Mouse (Mus musculus) olfactory bulb, adult 2 months (tissue): ENCODE measurements around the gene Morc4. TPM values are rescaled to one million over a fixed set of nuclear protein-coding genes. Genes with fewer than 3 reads are reported as not detected.

Experiments used
- H3K27ac ChIP-seq: fragments of 200-500 bp; 2 replicates; pipeline ENCODE4 v1.5.1; 2012; ENCODE audit warnings: low read depth, low read length; ENCODE audit not compliant: insufficient read depth
- H3K4me1 ChIP-seq: fragments of 200-500 bp; 2 replicates; pipeline ENCODE4 v1.6.1; 2012; ENCODE audit warnings: low read length; ENCODE audit not compliant: control insufficient read depth, insufficient read depth
- H3K4me3 ChIP-seq: fragments of 200-500 bp; 2 replicates; pipeline ENCODE4 v1.5.1; 2012; ENCODE audit warnings: mild to moderate bottlenecking, low read depth, low read length, moderate library complexity; ENCODE audit not compliant: insufficient read depth
- CTCF ChIP-seq: fragments of 200-500 bp; IDR thresholded peaks from 2 replicates; pipeline ENCODE4 v1.5.1; 2012; ENCODE audit warnings: low read depth, mild to moderate bottlenecking, low read length, moderate library complexity; ENCODE audit not compliant: insufficient read depth
- POLR2A ChIP-seq: fragments of 200-500 bp; IDR thresholded peaks from 2 replicates; pipeline ENCODE4 v1.6.1; 2012; ENCODE audit warnings: mild to moderate bottlenecking, low read depth, low read length, moderate library complexity; ENCODE audit not compliant: insufficient read depth
- WGBS: fragments of 180-500 bp; shearing (Covaris S2); methylation state at CpG from one replicate; pipeline ENCODE4 v1.1.7; 2018; 5-methylcytosine and 5-hydroxymethylcytosine counted together
- polyA plus RNA-seq: library from polyadenylated mRNA; stranded (reverse); fragments of >200 nt; gene quantifications from 2 replicates; pipeline ENCODE4 v1.2.4, GENCODE M21; 2012; ENCODE audit warnings: low replicate concordance; ENCODE audit not compliant: missing spikeins, insufficient read depth, insufficient read length

Gene Morc4
- polyA plus RNA-seq, 1 experiment = not detected

DNA sequence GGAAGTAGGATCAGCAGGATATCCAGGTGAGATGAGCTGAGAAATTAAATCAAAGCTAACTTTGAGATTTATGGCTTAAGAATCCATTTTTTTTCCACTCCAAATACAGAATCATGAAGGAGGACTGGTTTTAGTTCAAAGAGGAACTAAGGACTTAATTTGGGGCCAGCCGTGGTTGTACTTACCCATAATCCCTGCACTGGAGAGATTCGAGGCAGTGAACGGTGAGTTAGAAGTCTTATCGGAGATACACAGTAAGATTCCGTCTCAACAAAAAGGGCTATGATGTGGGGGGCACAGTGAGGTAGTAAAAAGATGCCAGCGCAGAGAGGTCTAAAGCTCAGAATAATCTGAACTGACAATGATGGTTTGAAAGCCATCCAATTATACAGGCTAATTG lies 75.4 kb downstream of the Morc4 start:
- 90% methylated on average over 6 of the region's 6 CpGs for WGBS
- no peak overlapping the region for H3K27ac ChIP-seq
- no peak for TF ChIP-seq POLR2A
- TF ChIP-seq CTCF = no peak
- no peak overlapping the region for H3K4me3 ChIP-seq
- 0 out of 2 replicates have a peak, but pooled peaks cover under 1% of the 10 kb centered on the region for H3K4me1 ChIP-seq

GRCm38 (mm10) chrX:139794072-139794845 lies 77.2 kb downstream of the Morc4 start:
- Histone ChIP-seq H3K27ac (no peak overlapping the region), H3K4me3 (no peak overlapping the region), H3K4me1 (peaks cover 5% of the 10 kb centered on the region)
- WGBS = 83% methylated on average over 7 of the region's 7 CpGs
- no peak for TF ChIP-seq CTCF
- no peak for TF ChIP-seq POLR2A

DNA sequence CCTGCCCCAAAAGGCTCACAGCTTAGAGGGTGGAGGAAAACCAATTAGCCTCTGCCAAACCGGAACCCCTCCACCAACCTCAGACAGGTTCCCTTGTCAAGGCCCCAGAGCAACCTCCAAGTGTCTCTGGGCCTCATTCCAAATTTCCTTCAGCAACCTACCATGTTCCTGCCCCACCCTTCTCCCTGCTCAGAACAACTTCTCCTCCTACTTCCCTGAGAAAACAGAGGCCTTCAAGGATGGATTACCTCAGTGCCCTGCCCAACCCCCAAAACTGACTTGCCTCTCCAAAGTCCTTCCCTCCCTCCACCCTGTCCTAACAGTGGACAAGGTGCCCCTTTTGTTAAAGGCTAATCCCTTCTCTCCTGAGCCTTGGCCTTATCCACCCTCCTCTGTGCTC lies 85.7 kb downstream of the Morc4 start:
- WGBS = 50% methylated on average over 1 of the region's 1 CpGs
- TF ChIP-seq POLR2A (no peak), CTCF (no peak)
- no peak overlapping the region for H3K4me3 ChIP-seq
- H3K4me1 ChIP-seq = peaks cover 2% of the 10 kb centered on the region
- no peak overlapping the region for H3K27ac ChIP-seq

DNA sequence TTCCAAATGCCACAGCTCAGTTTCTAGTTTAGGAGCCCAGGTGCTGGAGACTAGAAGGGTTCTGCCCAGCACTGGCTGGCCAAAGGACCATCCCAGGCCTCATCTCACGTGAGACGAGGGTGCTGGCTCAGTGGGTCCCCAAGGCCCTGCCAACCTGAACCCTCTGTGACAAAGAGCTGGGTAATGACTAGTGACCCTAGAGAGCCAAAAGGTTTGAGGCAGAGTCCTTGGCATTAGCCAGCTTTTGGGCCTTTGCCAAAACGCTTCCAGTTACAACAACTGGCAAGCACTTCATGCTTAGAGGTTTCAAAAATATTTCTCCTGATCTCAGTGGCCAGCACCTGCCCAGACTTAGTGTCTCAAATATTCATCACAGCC lies 88.4 kb downstream of the Morc4 start:
- WGBS = 58% methylated on average over 3 of the region's 3 CpGs
- no peak for TF ChIP-seq POLR2A
- no peak for TF ChIP-seq CTCF

GRCm38 (mm10) chrX:139782278-139783044 lies 89.0 kb downstream of the Morc4 start, which contains the start of gene Ripply1:
Gene Ripply1, minus strand, starts transcription at chrX:139782353.
- H3K27ac ChIP-seq = no peak within 1 kb of the TSS
- 79% methylated on average over 6 of the region's 6 CpGs for WGBS
- no peaks in the 10 kb centered on the region for H3K4me1 ChIP-seq
- no peak for TF ChIP-seq POLR2A
- TF ChIP-seq CTCF = no peak
- H3K4me3 ChIP-seq = no peak within 1 kb of the TSS

More for the DNA sequence above, 88.4 kb downstream of the Morc4 start:
- H3K4me3 ChIP-seq = no peak overlapping the region
- H3K4me1 ChIP-seq = no peaks in the 10 kb centered on the region
- no peak overlapping the region for H3K27ac ChIP-seq

DNA sequence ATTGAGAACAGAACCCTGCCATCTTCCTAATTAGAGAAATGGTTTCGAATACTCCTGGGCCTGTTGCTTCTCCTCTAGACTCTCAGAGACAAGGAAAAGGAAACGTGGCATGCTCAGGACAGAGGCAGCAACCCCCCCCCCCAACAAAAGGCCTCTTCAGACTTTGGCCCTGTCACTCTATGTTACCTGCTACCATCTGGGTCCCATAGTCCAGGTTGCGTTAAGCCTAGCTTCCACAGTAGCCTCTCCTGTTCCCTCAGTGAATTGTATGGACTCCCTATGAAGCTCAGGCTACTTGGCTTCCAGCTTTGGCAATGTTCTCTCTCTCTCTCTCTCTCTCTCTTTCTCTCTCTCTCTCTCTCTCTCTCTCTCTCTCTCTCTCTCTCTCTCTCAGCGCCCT lies 89.9 kb downstream of the Morc4 start:
- Histone ChIP-seq H3K27ac (no peak overlapping the region), H3K4me1 (no peaks in the 10 kb centered on the region), H3K4me3 (no peak overlapping the region)
- no peak for TF ChIP-seq CTCF
- 88% methylated on average over 4 of the region's 4 CpGs for WGBS

GRCm38 (mm10) chrX:139780988-139781387 lies 90.5 kb downstream of the Morc4 start:
- no peak overlapping the region for H3K4me3 ChIP-seq
- TF ChIP-seq POLR2A (no peak), CTCF (no peak)
- WGBS = 78% methylated on average over 3 of the region's 3 CpGs
- H3K4me1 ChIP-seq = no peaks in the 10 kb centered on the region
- no peak overlapping the region for H3K27ac ChIP-seq

- TF ChIP-seq POLR2A (no peak), CTCF (no peak)
- H3K4me1 ChIP-seq = 0 out of 2 replicates have a peak, but pooled peaks cover 7% of the 10 kb centered on the region
Observed at GRCm38 (mm10) chrX:139779401-139779800, 92.1 kb downstream of the Morc4 start.

DNA sequence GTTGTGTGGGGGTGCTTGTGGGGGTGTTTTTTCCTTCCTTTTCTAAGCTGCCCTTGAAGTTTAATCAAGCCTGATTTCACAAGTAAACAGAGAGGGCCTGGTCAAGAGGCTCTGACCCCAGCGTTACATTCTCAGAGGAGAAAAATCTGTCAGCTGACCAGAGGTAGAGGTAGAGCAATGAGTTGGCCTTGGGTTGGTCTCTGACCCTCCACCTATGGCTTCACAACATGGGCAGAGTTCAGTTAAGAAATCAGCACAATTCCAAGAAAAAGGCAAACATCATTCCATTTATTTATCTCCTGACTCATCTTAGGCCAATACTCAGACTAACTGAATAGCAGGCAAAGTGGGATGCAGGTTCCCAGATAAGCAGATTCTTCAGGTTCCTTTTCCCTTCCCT lies 92.6 kb downstream of the Morc4 start:
- H3K27ac ChIP-seq = no peak overlapping the region
- 0 out of 2 replicates have a peak, but pooled peaks cover 7% of the 10 kb centered on the region for H3K4me1 ChIP-seq
- 84% methylated on average over 1 of the region's 1 CpGs for WGBS
- no peak for TF ChIP-seq CTCF
- no peak for TF ChIP-seq POLR2A
- no peak overlapping the region for H3K4me3 ChIP-seq

More at GRCm38 (mm10) chrX:139779401-139779800, 92.1 kb downstream of the Morc4 start:
- WGBS = 61% methylated on average over 5 of the region's 5 CpGs
- Histone ChIP-seq H3K4me3 (no peak overlapping the region), H3K27ac (no peak overlapping the region)
